ENCODE assay signal across 8 mouse cellular contexts in genomic region chr1:185362677-185363520, GRCm38 (mm10). TPM values are rescaled to one million over a fixed set of nuclear protein-coding genes. Genes with fewer than 3 reads are reported as not detected.
A peak's percentile ranks its signal among the peaks of the same experiment; 100 is the strongest.
DNase-seq lines count a peak whose midpoint lies in the region; ATAC-seq lines count a peak whose summit lies in the region.

TSS of gene Eprs (plus strand) at chr1:185363044.

- H3K9me3 ChIP-seq in forebrain, embryonic 14.5 days (replicated peaks; ENCODE audit: control insufficient read depth, low read length): no peaks in the 10 kb centered on the region
- no peaks in the 10 kb centered on the region for H3K9me3 ChIP-seq in neural tube, embryonic 15.5 days (replicated peaks)

- H3K36me3 ChIP-seq in forebrain, embryonic 14.5 days (ENCODE audit: control insufficient read depth, insufficient read depth, low read length): peaks cover 6% of the 10 kb centered on the region
- peaks cover 5% of the 10 kb centered on the region for H3K36me3 ChIP-seq in neural tube, embryonic 15.5 days

- no peaks in the 10 kb centered on the region for H3K27me3 ChIP-seq in forebrain, embryonic 14.5 days (replicated peaks; ENCODE audit: control insufficient read depth, insufficient read depth, low read length)
- no peaks in the 10 kb centered on the region for H3K27me3 ChIP-seq in neural tube, embryonic 15.5 days (replicated peaks)

- under 1% methylated on average over 86 of the region's 92 CpGs for WGBS in forebrain, embryonic 14.5 days
- under 1% methylated on average over 88 of the region's 92 CpGs for WGBS in neural tube, embryonic 15.5 days

- H3K4me1 ChIP-seq in forebrain, embryonic 14.5 days (ENCODE audit: control insufficient read depth, insufficient read depth, low read length): peaks cover 14% of the 10 kb centered on the region
- H3K4me1 ChIP-seq in neural tube, embryonic 15.5 days: peaks cover 34% of the 10 kb centered on the region

- intact Hi-C loops in heart, postnatal 14 days (cut with DNase I): no loop called here

- peak within 1 kb of the TSS; percentile 97 for H3K4me3 ChIP-seq in forebrain, embryonic 14.5 days (ENCODE audit: low read depth, low read length)
- peak within 1 kb of the TSS; percentile 97 for H3K4me3 ChIP-seq in neural tube, embryonic 15.5 days (replicated peaks)

- DNase-seq in ES-CJ7 (ENCODE audit: low read depth, low spot score): peak; percentile 99
- DNase-seq in cerebellum, adult 11 months: peak; percentile 99
- peak; percentile 99 for DNase-seq in forebrain, embryonic 14.5 days (ENCODE audit: low spot score)
- peak; percentile 98 to 100 for DNase-seq in heart, postnatal 14 days
- DNase-seq in layer of hippocampus, adult 11-12 months (ENCODE audit: low spot score): peak; percentile 99
- peak; percentile 99 for DNase-seq in lung, adult 18-20 months
- peak; percentile 99 for DNase-seq in testis, postnatal 14 days (ENCODE audit: low spot score)

- peak within 1 kb of the TSS; percentile 86 for H3K27ac ChIP-seq in forebrain, embryonic 14.5 days (ENCODE audit: low read depth, low read length)
- peak within 1 kb of the TSS; percentile 94 for H3K27ac ChIP-seq in neural tube, embryonic 15.5 days (replicated peaks)

- peak within 1 kb of the TSS; percentile 73 for H3K4me2 ChIP-seq in forebrain, embryonic 14.5 days (ENCODE audit: low read length)
- peak within 1 kb of the TSS; percentile 78 for H3K4me2 ChIP-seq in neural tube, embryonic 15.5 days

- ATAC-seq in forebrain, embryonic 14.5 days: peak; percentile 98
- ATAC-seq in neural tube, embryonic 15.5 days (ENCODE audit: low FRiP score): peak; percentile 96

- peak within 1 kb of the TSS; percentile 82 for H3K9ac ChIP-seq in forebrain, embryonic 14.5 days (ENCODE audit: low read length)
- peak within 1 kb of the TSS; percentile 87 for H3K9ac ChIP-seq in neural tube, embryonic 15.5 days (replicated peaks)

RNA-seq across cellular contexts. Expression of gene Eprs, which starts in this region (rescaled TPM):
- 142 and 156 TPM in 2 replicates for polyA plus RNA-seq in forebrain, embryonic 14.5 days (2014; fragmentation: Nextera tagmentation; extraction: Ambion mirVana)
- total RNA-seq in heart, postnatal 14 days (2021): 10 to 100 TPM; 67.6 to 69.2 TPM
- polyA plus RNA-seq in neural tube, embryonic 15.5 days (2015; fragmentation: Nextera tagmentation; extraction: Ambion mirVana): 134 and 138 TPM in 2 replicates

Comparison
In these comparisons a context has a peak if more than half of its experiments do, and no peak if none do; other contexts are left out.
1. Peak in every context shown above with its lines: DNase-seq, ATAC-seq, H3K4me3 ChIP-seq and H3K27ac ChIP-seq.